Mouse (Mus musculus) cerebellum, adult 2 months (tissue): ENCODE results near the gene Olfr644.

Source experiments
- CTCF ChIP-seq: fragments of 200-500 bp; IDR thresholded peaks from 2 replicates; pipeline ENCODE4 v1.5.1; 2011; ENCODE audit warnings: low read depth, mild to moderate bottlenecking, control low read depth, low read length, moderate library complexity, borderline replicate concordance; ENCODE audit not compliant: insufficient read depth
- POLR2A ChIP-seq: fragments of 200-500 bp; IDR thresholded peaks from 2 replicates; pipeline ENCODE4 v1.6.1; 2011; ENCODE audit warnings: low read length, control low read depth, borderline replicate concordance; ENCODE audit not compliant: insufficient read depth

GRCm38 (mm10) chr7:104071769-104072168, at the start of gene Olfr644:
- TF ChIP-seq CTCF: no peak
- TF ChIP-seq POLR2A: no peak
